Mouse (Mus musculus) B cell, adult 2 months (primary cell): ENCODE measurements around the gene Gcgr.
"Not testable (repeated sequence)": the region's sequence is repeated elsewhere in the genome, so short reads cannot be mapped to it uniquely, and the experiment has no call there.

ENCODE experiments used
- DNase-seq, 2 experiments: peaks; one replicate each; pipeline ENCODE4 v3.0.0; 2022

Gene Gcgr

GRCm38 (mm10) chr11:120539285-120540014, 9.0 kb downstream of the Gcgr start:
- no peak for DNase-seq

- DNase-seq = no peak
Observed at GRCm38 (mm10) chr11:120541907-120542306, 11.4 kb downstream of the Gcgr start.

- DNase-seq = no peak
Observed at GRCm38 (mm10) chr11:120542376-120542775, 11.9 kb downstream of the Gcgr start.

- DNase-seq = no peak
Observed at GRCm38 (mm10) chr11:120545964-120546363, 15.5 kb downstream of the Gcgr start.

- DNase-seq = peak in 1 of 2 experiments; percentile 23
Observed at GRCm38 (mm10) chr11:120547469-120547868, 17.0 kb downstream of the Gcgr start.

GRCm38 (mm10) chr11:120548214-120548613, 17.7 kb downstream of the Gcgr start:
- no peak for DNase-seq

GRCm38 (mm10) chr11:120548786-120549167, 18.3 kb downstream of the Gcgr start:
- no peak for DNase-seq

GRCm38 (mm10) chr11:120549168-120549945, 18.9 kb downstream of the Gcgr start, which contains the start of gene Mcrip1:
Mcrip1 (minus strand) TSS chr11:120549727.
- DNase-seq = peak; percentile 94 to 96

- DNase-seq = no peak
Observed at GRCm38 (mm10) chr11:120549986-120550809, 19.7 kb downstream of the Gcgr start.

GRCm38 (mm10) chr11:120550810-120551440, 20.4 kb downstream of the Gcgr start, which contains the start of gene Ppp1r27:
Ppp1r27 (minus strand) TSS chr11:120551132.
- no peak for DNase-seq

GRCm38 (mm10) chr11:120552736-120553135, 22.2 kb downstream of the Gcgr start:
- DNase-seq = no peak

GRCm38 (mm10) chr11:120554834-120555233, 24.3 kb downstream of the Gcgr start:
- no peak for DNase-seq

GRCm38 (mm10) chr11:120555260-120555659, 24.8 kb downstream of the Gcgr start:
- no peak for DNase-seq

GRCm38 (mm10) chr11:120558843-120559242, 28.3 kb downstream of the Gcgr start:
- not testable (repeated sequence) for DNase-seq

- no peak for DNase-seq
Observed at GRCm38 (mm10) chr11:120560952-120561728, 30.6 kb downstream of the Gcgr start.

GRCm38 (mm10) chr11:120562949-120563348, 32.5 kb downstream of the Gcgr start:
- DNase-seq = no peak

GRCm38 (mm10) chr11:120565114-120565513, 34.6 kb downstream of the Gcgr start:
- no peak for DNase-seq

GRCm38 (mm10) chr11:120568324-120568723, 37.8 kb downstream of the Gcgr start:
- no peak for DNase-seq

GRCm38 (mm10) chr11:120571122-120571521, 40.6 kb downstream of the Gcgr start:
- DNase-seq = no peak

GRCm38 (mm10) chr11:120571754-120572416, 41.4 kb downstream of the Gcgr start:
- DNase-seq = no peak

GRCm38 (mm10) chr11:120572417-120572751, 41.9 kb downstream of the Gcgr start:
- DNase-seq = no peak
